Mouse (Mus musculus) lung, postnatal 25 days (tissue): Measurements from ENCODE around the gene 1700013G24Rik.
A peak's percentile ranks its signal among the peaks of the same experiment; 100 is the strongest.
"Not testable (repeated sequence)": the region's sequence is repeated elsewhere in the genome, so short reads cannot be mapped to it uniquely, and the experiment has no call there.

ENCODE experiments used
- DNase-seq: peaks from one replicate; pipeline ENCODE4 v3.0.0; 2022; ENCODE audit warnings: low spot score

1700013G24Rik gene

DNA sequence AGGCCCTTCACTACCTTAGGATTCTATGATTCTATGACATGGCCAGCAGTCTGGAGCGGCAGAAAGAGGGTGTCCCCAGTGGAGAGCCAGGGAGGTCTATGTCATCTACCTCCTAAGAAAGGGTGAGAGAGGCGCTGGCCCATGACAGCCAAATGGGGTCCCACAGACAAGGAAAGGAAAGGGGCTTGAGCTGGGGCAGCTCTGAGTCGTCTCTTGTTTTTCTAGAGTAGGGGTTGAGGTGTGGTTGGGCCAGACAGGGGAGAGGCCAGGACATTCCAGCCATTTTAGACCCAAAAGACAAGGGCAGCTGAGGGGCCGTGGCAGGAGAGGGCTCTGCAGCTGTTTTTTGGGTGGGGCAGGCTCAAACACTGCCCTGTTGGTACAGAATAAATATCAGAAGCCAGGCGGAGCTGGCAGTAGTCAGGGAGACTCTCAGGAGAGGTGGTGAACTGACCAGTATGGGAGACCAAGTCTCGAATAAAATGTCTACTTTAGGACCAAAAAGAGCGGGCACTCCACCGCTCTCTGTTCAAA, at the start of gene 1700013G24Rik:
Gene 1700013G24Rik, plus strand, starts transcription at position 51 of the 534 bp plus-strand sequence.
- DNase-seq = no peak

DNA sequence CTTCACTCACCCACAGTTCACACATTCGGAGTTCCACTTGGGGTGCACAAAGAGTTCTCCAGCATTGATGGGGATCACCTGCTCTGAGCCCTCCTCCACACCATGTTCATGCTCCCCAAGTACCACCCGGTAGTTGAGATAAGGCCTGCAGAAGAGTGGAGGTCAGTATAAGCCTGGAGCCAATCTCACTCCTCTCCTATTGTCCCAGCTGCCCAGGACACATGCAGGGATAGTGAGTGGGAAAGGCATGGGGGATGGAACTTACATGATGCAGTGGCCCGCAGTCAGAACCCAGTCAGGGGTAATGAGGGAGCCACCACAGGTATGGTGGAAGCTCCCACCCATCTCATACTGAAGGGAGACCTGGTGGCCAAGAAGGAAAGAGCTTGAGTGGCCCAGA, 47.5 kb upstream of the 1700013G24Rik start:
- no peak for DNase-seq

DNA sequence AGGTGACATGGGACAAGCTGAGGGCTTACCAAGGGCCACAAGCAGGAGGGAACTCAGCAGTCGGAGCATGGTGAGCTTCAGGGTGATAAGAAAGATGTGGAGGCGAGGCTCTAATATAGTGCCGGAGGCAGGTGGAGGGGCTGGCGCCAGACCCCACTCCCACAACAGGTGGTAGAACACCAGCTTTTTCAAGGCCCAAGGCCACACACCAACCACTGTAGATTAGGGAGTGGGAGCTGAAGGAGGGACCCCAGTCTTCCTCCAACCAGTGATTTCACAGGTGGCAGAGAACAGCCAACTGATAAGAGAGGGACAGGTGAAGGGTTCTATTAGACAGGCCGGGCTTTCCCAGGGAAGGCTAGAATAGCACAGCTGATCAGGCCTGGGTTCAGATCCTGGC, 43.4 kb upstream of the 1700013G24Rik start, which contains the start of gene Cela3a:
Gene Cela3a, minus strand, starts transcription at position 101 of the 400 bp plus-strand sequence.
- no peak for DNase-seq

DNA sequence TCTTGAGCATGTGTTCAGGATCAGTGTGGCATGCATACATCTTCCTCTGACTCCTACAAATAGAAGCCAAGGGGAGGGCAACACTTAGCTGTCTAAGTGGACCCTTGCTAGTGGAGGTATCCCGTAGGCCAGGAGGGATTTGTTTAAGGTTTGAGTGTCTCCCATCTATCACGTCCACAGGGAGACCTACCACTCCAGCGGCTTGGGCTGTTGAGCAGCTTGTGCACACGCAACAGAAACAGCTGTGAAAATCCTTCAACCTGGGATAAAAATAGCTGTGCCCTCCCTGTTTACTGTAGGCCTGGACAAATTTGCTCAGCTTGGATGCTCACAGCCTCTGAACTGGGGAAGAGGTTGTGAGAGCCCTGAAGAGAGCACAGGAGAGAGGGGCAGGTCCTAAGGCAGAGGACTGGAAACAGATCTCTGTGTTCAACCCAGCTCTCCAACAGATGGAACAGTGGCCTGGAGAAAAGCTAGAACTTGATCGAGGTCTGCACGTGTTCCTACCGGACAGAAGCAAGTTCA, 40.8 kb upstream of the 1700013G24Rik start:
- not testable (repeated sequence) for DNase-seq

DNA sequence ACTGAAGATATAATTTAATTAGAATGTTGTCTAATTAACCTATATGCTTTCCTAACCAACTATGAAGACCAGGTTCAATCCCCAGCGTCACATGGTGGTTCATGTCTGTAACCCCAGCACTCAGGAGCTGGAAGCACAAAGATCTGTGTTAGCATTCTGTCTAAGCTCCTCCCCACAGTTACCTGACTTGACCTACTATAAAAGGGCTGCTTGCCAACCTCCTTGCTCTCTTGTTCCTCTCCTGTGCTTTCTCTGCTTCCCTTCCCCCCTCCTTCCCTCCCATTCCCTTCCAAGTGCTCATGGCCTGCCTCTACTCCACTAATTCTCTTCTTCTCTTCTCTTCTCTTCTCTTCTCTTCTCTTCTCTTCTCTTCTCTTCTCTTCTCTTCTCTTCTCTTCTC, 38.1 kb upstream of the 1700013G24Rik start:
- peak; percentile 64 for DNase-seq

DNA sequence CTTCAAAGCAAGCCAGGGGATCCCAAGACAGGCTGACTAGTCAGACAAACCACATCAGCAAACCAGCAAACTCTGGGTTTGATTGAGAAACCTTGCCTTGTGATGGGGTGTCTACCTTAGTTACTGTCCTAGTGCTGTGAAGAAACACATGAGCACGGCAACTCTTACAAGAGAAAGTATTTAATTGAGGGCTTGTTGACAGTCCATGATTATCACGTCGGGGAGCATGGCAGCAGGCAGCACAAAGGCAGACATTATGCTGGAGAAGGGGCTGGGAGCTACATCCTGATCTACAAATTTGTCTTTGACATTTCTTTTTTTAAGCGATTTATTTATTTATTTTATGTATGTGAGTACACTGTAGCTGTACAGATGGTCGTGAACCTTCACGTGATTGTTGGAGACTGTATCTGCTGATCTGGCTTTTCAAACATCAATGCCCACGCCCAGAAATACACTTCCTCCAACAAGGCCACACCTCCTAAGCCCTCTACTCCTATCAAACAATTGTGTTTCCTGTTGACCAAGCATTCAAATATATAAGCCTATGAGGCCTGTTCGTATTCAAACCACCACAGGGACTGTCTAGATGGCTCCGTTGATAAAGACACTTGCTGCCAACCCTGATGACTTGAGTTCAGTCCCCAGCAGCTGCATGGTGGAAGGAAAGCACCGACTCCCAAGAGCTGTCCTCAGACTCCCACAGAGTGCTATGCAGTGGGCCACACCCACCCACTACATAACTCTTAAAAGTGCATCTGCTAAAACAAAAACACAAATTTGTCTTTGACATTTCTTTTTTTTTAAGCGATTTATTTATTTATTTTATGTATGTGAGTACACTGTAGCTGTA, 35.1 kb upstream of the 1700013G24Rik start:
- no peak for DNase-seq

DNA sequence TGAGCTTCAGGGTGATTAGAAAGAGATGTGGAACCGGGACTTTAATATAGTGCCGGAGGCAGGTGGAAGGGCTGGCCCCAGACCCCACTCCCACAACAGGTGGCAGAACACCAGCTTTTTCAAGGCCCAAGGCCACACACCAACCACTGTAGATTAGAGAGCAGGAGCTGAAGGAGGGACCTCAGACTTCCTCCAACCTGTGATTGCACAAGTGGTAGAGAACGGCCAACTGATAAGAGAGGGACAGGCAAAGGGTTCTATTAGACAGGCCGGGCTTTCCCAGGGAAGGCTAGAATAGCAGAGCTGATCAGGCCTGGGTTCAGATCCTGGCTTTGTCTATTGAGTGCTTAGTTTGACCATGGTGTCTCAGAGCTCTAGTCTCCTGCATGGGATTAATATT, 22.6 kb upstream of the 1700013G24Rik start, which contains the start of gene Cela3b:
Gene Cela3b, minus strand, starts transcription at position 39 of the 400 bp plus-strand sequence.
- DNase-seq = no peak

GRCm38 (mm10) chr4:137432700-137433550, 20.2 kb upstream of the 1700013G24Rik start:
- not testable (repeated sequence) for DNase-seq

GRCm38 (mm10) chr4:137436979-137437669, 16.0 kb upstream of the 1700013G24Rik start:
- DNase-seq = no peak

DNA sequence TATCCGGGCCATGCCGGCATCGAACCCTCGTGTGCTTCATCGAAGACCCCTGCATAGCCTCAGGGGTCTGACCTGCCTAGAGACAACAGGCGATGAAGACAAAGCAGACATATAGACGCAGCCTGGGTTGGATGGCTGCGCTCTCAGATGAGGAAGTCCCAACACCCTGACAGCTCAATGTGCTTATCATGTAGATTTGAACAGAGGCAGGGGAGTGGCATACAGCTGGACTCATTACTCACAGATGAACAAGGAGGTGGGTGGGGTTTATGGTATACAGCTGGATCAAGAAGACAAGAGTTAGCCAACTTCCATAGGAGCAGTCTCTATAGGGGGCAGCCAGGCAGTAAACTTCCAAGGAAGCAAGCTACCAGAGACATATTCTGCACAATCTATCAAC, 14.2 kb upstream of the 1700013G24Rik start:
- no peak for DNase-seq

GRCm38 (mm10) chr4:137441332-137441731, 11.8 kb upstream of the 1700013G24Rik start:
- DNase-seq = no peak

- DNase-seq = peak; percentile 59
Measured at GRCm38 (mm10) chr4:137443625-137444024, 9.5 kb upstream of the 1700013G24Rik start.

GRCm38 (mm10) chr4:137445881-137446280, 7.2 kb upstream of the 1700013G24Rik start:
- no peak for DNase-seq

DNA sequence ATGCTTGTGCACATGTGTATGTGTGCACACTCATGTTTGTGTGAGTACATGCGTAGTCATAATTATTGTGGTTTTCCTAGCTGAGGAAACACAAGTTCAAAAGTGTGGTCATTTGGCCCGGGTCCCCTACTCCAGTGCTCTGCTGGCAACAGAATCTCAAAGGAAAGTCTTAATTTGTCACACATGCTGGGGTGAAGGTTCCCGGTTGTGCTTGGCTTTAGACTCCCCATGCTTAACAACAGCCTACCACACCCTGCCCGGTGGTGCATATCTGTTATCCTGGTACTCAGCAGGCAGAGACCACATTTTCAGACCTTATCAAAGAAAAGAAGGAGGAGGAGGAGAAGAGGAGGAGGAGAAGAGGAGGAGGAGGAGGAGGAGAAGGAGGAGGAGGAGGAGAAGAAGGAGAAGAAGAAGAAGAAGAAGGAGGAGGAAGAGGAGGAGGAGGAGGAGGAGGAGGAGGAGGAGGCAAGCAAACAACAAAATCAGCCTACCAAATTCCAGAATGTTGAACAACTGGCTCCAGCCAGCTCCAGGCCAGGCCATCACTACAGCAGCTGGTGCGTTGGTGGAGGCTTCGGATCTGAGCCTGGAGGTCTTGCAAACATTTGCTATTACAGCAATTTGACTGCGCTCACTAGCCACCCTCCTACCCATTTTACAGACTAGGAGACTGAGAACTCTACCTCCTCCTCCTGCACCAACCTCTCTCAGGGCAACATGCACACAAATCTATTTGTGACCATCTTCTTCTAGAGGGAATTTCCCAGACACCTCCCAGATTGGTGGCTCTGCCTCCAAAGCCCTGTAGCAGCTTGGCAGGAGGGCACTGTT, 5.5 kb upstream of the 1700013G24Rik start:
- no peak for DNase-seq

DNA sequence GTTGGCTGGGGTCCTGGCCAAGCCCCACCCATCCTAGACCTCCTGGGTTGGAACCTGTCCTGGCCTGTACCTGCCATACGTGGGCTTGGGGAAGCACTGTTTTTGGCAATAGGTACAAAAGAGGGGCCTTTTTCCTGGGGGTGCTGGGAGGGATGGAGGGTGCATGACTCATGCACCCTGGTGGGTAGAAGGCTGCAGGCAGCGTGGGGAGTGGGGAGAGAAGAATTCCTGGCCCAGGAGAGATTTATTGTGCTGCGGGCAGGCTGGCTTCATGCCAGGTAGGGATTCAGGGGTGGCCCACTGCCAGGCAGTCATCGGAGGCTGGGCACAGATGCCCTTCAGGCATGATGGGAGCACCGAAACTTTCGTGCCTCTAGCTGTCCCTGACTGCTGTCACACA, 4.9 kb upstream of the 1700013G24Rik start:
- no peak for DNase-seq

DNA sequence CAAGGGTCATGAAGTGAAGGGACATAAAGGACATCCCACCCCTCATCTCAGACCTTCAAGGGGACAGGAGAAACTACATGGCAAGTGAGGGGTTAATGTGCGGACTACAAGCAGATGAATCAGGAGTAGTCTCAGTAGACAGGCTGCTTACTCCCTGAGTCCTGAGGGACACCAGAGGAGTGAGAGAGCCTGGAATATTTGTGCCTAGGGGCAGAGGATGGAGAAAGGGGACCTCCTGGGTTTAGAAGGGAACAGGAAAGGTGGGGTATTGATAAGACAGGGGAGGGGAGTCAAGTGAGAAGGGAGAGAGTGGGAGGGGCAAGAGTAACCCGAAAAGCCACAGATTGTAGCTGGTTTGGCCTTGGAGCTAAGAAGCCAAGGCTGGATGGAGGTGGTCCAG, 4.4 kb upstream of the 1700013G24Rik start:
- no peak for DNase-seq

DNA sequence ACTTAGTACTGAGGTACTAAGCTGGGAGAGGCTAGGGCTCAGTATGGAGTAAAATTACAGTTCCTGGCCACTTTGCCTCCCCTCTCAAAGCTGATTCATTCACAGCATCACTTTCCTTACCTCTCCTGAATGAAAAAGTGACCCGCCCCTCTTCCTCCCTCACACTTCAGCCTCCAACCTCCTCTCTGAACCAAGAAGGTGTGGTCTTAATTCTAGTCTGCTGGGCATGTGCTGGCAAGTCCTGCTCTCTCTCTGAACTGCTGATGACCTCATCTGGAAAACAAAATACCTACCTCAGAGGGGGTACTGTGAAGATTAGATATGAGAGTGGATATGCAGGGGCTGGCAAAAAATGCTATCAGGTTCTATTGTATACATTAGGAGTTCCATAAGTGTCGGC, 4.0 kb upstream of the 1700013G24Rik start:
- no peak for DNase-seq

- no peak for DNase-seq
Measured at GRCm38 (mm10) chr4:137449715-137450114, 3.4 kb upstream of the 1700013G24Rik start.

DNA sequence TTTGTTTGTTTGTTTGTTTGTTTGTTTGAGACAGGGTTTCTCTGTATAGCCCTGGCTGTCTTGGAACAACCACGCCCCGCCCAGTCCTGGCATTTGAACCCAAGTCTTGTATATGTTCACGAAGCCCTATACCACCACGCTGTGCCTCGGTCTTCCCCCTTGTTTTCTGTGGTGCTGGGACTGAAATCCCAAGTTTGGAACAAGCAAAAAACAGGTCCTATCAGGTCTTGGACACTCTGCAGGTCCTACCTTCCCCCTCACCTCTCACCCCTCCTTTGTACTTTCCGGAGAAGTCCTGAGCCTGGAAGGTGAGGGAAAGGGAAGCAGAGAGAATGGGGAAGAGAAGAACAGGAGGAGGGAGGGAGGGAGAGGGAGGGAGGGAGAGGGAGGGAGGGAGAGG, 894 bp upstream of the 1700013G24Rik start:
- no peak for DNase-seq

- no peak for DNase-seq
Measured at GRCm38 (mm10) chr4:137454582-137454981, 1.5 kb downstream of the 1700013G24Rik start.

DNA sequence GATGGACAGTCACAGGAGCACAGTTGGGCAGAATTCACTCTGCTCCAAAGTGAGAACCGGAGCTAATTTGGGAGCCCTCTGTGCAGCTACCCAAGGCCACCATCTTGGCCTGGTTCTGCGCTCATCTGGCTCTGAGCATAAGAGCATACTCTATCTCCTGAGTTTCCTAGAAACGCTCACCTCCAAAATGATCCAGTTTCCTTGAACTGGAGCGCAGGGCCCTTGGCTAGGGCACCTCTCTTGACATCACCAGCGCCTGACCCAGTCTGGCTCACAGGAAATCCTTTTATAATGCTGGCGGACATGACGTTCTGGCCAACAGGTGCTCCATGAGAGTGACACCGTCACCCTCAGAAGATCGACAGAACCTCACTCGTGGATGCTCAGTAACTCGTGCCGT, 3.5 kb downstream of the 1700013G24Rik start:
- DNase-seq = no peak
